Mouse (Mus musculus) left cerebral cortex, adult 2 months (tissue): ENCODE results near the gene Frmd8. TPM values are rescaled to one million over a fixed set of nuclear protein-coding genes. Genes with fewer than 3 reads are reported as not detected.

Experiments
- DNase-seq, 2 experiments: peaks; one replicate each; pipeline ENCODE4 v3.0.0; 2021 to 2022; ENCODE audit warnings: low spot score in 2 of 2, mixed read lengths in 1 of 2; ENCODE audit errors: extremely low spot score in 1 of 2
- H3K27ac ChIP-seq: fragments of 200-600 bp; 2 replicates; pipeline ENCODE4 v1.8.1; 2022
- H3K4me3 ChIP-seq: fragments of 200-600 bp; 2 replicates; pipeline ENCODE4 v1.8.1; 2022
- CTCF ChIP-seq: fragments of 200-600 bp; IDR thresholded peaks from 2 replicates; pipeline ENCODE4 v1.8.1; 2022; ENCODE audit warnings: antibody characterized with exemption, mild to moderate bottlenecking, moderate library complexity
- intact Hi-C: fragments of 180-260 bp; cut with DNase I; formaldehyde crosslinking; loops from one replicate; pipeline ENCODE4 v1.15.1; 2025
- total RNA-seq, 2 experiments: library from RNA; stranded (reverse); gene quantifications; 2 replicates each; pipeline ENCODE4 v1.2.3; 2021

Frmd8 gene
- total RNA-seq, 2 experiments from 2014 or later, result 10.1 to 13.4 TPM

DNA sequence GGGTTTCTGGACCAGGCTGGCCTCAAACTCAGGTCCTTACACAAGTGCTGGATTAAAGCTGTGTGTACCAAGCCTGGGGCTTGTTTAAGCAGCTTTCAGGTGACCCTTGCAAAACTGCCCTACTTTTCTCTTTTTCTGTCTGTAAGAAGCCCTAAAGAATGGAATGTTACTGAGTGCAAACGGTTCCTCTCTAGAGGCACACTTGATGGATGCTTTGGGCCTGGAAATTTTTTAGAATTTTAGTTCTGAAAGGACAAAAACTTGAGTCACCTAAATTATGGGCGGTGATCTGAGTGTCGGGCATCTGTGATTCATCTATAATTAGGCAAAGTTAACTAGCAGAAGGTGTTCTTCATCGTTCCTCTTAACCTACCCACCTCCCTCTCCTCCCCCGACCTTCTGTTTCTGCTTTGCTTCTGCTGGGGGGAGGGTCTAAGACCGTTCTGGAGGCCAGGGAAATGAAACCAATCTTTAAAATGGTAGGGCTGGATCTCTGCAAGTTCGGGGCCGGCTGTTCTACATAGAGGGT lies 70.6 kb downstream of the Frmd8 start:
- intact Hi-C loops, result no loop called here
- H3K4me3 ChIP-seq, result 0 out of 2 replicates have a peak overlapping the region, but pooled peaks have one; percentile 37
- peak in 1 of 2 experiments; percentile 73 for DNase-seq

GRCm38 (mm10) chr19:5803881-5804279 lies 71.2 kb downstream of the Frmd8 start:
- DNase-seq, result no peak
- no peak for TF ChIP-seq CTCF
- Histone ChIP-seq H3K4me3 (peak overlapping the region; percentile 37), H3K27ac (peak overlapping the region; percentile 100)
- intact Hi-C loops, result loop anchor here (1.0 to 2.0 kb wide), 3 partner anchors 8 to 42 kb away; no protein-coding TSS in a partner anchor

More for the DNA sequence above, 70.6 kb downstream of the Frmd8 start:
- no peak for TF ChIP-seq CTCF
- H3K27ac ChIP-seq, result peak overlapping the region; percentile 100

DNA sequence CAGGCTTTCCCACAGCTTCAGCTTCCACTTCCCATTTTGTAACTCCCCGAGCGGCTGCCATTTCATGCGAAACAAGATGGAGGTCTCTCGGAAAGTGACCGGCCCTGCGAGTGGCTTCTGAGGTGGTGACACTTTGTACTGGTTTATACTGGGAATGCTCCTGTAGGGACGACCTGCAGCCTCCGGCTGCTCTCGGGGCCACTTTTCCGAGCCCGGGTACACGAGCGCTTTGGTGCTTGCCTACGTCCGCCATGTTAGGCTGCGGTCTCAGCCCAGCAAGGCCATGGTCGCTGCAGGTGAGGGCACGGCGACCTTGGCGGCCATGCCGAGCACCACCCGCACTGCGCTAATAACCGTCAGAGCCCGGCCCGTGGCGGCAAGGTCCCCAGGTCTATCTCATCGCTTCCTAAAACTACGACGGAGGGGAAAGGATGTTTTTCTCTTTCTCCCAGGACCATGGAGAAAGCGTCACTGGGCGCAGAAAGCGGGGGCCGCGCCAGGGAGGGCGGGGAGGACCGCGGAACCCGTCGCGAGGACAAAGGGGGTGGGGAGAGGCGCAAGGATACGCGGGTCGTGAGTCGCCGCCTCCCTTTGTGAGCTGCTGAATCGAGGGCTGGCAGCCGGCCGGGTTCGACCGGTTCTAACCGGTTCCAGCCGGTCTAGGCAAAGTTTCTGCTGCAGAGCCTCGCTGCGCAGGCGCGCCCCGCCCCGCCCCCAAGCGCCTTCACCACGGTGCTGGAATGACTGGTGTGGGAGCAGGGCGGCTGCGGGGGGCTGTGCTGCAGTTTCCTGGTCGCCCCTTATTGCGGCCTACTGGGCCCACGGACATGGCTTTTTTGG lies 71.8 kb downstream of the Frmd8 start:
- Histone ChIP-seq H3K27ac (peak overlapping the region; percentile 100), H3K4me3 (peak overlapping the region; percentile 82)
- DNase-seq, result peak; percentile 99
- TF ChIP-seq CTCF, result no peak
- intact Hi-C loops, result loop anchor here (1.0 to 2.0 kb wide), 3 partner anchors 9 to 43 kb away; no protein-coding TSS in a partner anchor

- DNase-seq, result no peak
- intact Hi-C loops, result loop anchor here (1.0 to 2.0 kb wide), 3 partner anchors 10 to 44 kb away; no protein-coding TSS in a partner anchor
- peak overlapping the region; percentile 82 for H3K4me3 ChIP-seq
Observed at GRCm38 (mm10) chr19:5802787-5803040, 72.4 kb downstream of the Frmd8 start.

DNA sequence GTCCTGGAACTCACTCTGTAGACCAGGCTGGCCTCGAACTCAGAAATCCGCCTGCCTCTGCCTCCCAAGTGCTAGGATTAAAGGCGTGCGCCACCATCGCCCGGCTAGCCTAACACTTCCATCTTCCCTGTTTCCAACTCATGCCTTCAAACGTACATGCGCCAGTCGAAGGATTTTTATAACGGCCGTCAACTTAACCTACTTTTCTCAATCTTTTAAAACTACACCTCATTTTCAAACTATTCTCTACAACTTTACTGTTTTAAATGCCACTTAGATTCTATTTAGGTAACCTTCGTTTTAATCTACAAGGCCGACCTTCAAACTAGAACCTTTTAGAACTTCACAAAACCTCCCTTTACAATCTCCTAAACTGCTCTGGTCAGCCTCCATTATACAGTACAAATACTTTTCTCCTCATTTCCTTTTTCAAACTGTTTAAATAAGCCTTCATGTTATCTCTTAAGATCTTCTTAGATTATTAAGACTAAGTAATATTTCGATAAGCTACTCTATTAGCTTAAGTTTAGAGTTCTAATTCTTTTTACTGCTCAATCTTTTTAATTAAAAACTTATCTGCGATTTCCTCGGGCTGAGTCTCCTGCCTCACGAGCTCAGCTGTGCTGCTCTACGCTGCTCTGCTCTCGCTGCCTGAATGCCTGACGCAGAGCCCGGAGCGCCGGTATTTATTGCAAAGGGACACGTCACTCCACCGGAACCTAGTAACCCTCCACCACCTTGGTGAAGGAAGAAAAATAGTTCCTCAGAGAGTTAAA lies 72.9 kb downstream of the Frmd8 start:
- Histone ChIP-seq H3K27ac (peak overlapping the region; percentile 100), H3K4me3 (peak overlapping the region; percentile 82)
- DNase-seq, result peak; percentile 93 to 97
- no peak for TF ChIP-seq CTCF
- intact Hi-C loops, result loop anchor here (2.0 kb wide), 1 partner anchor 17 kb away; no protein-coding TSS in a partner anchor

More at GRCm38 (mm10) chr19:5802787-5803040, 72.4 kb downstream of the Frmd8 start:
- peak overlapping the region; percentile 100 for H3K27ac ChIP-seq
- no peak for TF ChIP-seq CTCF

DNA sequence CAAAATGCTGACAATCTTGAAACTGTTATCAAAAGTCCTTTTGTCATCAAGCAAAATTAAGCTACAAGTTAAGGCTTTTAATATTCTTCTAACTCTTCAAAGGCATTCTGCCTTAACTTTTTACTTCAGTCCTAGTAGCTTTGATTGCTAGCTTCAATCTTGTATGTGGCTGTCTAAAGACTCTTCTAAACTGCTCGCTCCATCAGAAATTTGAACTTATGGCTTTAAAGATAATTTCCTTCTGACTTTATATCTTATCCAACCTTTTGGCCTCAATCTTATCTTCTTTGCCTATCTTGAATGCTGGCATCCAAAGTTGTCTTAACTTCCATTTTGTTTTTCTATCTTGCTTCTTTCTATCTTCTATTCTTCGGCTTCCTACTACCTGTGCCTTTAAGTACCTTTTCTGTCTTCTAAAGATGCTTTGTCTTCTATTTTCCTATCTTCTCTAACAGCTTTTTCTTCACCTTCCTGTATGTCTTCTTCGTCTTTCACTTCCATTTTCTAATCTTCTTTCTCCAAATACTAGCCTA lies 73.6 kb downstream of the Frmd8 start:
- DNase-seq, result no peak
- intact Hi-C loops, result no loop called here
- peak overlapping the region; percentile 82 for H3K4me3 ChIP-seq
- no peak for TF ChIP-seq CTCF
- H3K27ac ChIP-seq, result peak overlapping the region; percentile 100

- intact Hi-C loops, result no loop called here
- TF ChIP-seq CTCF, result no peak
- peak in 1 of 2 experiments; percentile 19 for DNase-seq
- peak overlapping the region; percentile 100 for H3K27ac ChIP-seq
- H3K4me3 ChIP-seq, result peak overlapping the region; percentile 82
Observed at GRCm38 (mm10) chr19:5800632-5801431, 74.2 kb downstream of the Frmd8 start.

GRCm38 (mm10) chr19:5800350-5800631 lies 74.8 kb downstream of the Frmd8 start:
- H3K4me3 ChIP-seq, result peak overlapping the region; percentile 82
- intact Hi-C loops, result no loop called here
- DNase-seq, result peak in 1 of 2 experiments; percentile 15
- no peak for TF ChIP-seq CTCF
- peak overlapping the region; percentile 100 for H3K27ac ChIP-seq

Other genes starting within 250 kb of the Frmd8 start
- gene Rela, start 237.8 kb downstream of the Frmd8 start, total RNA-seq, result 10 to 100 TPM; 23.4 to 25.4 TPM
- 10 to 100 TPM; 18.2 to 19.0 TPM for gene Sipa1, start 211.6 kb downstream of the Frmd8 start, total RNA-seq
- 10 to 100 TPM; 16.2 to 17.0 TPM for gene Map3k11, start 186.5 kb downstream of the Frmd8 start, total RNA-seq
- gene Pcnx3, start 186.4 kb downstream of the Frmd8 start, total RNA-seq, result 10 to 100 TPM; 77.5 to 80.0 TPM
- not detected for gene Kcnk7, start 170.9 kb downstream of the Frmd8 start, total RNA-seq
- gene Ehbp1l1, start 149.0 kb downstream of the Frmd8 start, total RNA-seq, result 10 to 100 TPM; 21.1 to 30.7 TPM
- 10 to 100 TPM; 27.5 to 32.4 TPM for gene Fam89b, start 145.6 kb downstream of the Frmd8 start, total RNA-seq
- gene Ltbp3, start 134.4 kb downstream of the Frmd8 start, total RNA-seq, result 10 to 100 TPM; 38.9 to 43.1 TPM
- gene Scyl1, start 103.9 kb downstream of the Frmd8 start, total RNA-seq, result 10 to 100 TPM; 92.0 to 98.0 TPM
- 1 to 10 TPM; 2.5 to 2.7 TPM for gene Slc25a45, start 2.5 kb upstream of the Frmd8 start, total RNA-seq
- 1 to 10 TPM; 4.3 to 4.7 TPM for gene Tigd3, start 18.9 kb upstream of the Frmd8 start, total RNA-seq
- 100 to 1,000 TPM in 1 of 2 experiments, 10 to 100 TPM in 1; 94.8 to 100 TPM for gene Dpf2, start 37.7 kb upstream of the Frmd8 start, total RNA-seq
- 1 to 10 TPM; 4.7 to 4.9 TPM for gene Cdc42ep2, start 49.5 kb upstream of the Frmd8 start, total RNA-seq
- 1 to 10 TPM; 5.0 to 6.4 TPM for gene Pola2, start 88.9 kb upstream of the Frmd8 start, total RNA-seq
- not detected for gene Slc22a20, start 110.9 kb upstream of the Frmd8 start, total RNA-seq
- gene Capn1, start 140.6 kb upstream of the Frmd8 start, total RNA-seq, result 10 to 100 TPM; 20.8 to 23.1 TPM
- gene Syvn1, start 171.3 kb upstream of the Frmd8 start, total RNA-seq, result 10 to 100 TPM; 45.7 to 45.8 TPM
- gene Mrpl49, start 182.5 kb upstream of the Frmd8 start, total RNA-seq, result 10 to 100 TPM; 40.9 to 41.3 TPM
- gene Fau, start 182.6 kb upstream of the Frmd8 start, total RNA-seq, result 100 to 1,000 TPM; 663 to 678 TPM
- 10 to 100 TPM; 33.9 to 39.1 TPM for gene Znhit2, start 185.9 kb upstream of the Frmd8 start, total RNA-seq
- gene Tm7sf2, start 193.1 kb upstream of the Frmd8 start, total RNA-seq, result 10 to 100 TPM; 26.9 to 30.4 TPM
- gene Vps51, start 202.0 kb upstream of the Frmd8 start, total RNA-seq, result 100 to 1,000 TPM in 1 of 2 experiments, 10 to 100 TPM in 1; 85.3 to 101 TPM
- not detected for gene Tmem262, start 204.8 kb upstream of the Frmd8 start, total RNA-seq
- under 1 TPM in 1 of 2 experiments, not detected in 1; 0.54 TPM for gene Gm28374, start 207.0 kb upstream of the Frmd8 start, total RNA-seq
- 10 to 100 TPM; 41.8 to 45.8 TPM for gene Zfpl1, start 209.7 kb upstream of the Frmd8 start, total RNA-seq
- not detected for gene Cdca5, start 209.7 kb upstream of the Frmd8 start, total RNA-seq
- not detected for gene AC131692.1, start 219.1 kb upstream of the Frmd8 start, total RNA-seq
- gene Naaladl1, start 230.5 kb upstream of the Frmd8 start, total RNA-seq, result not detected
- 10 to 100 TPM; 19.3 to 22.4 TPM for gene Sac3d1, start 243.4 kb upstream of the Frmd8 start, total RNA-seq